Mouse (Mus musculus): ENCODE data around the gene Gfod1. TPM values are rescaled to one million over a fixed set of nuclear protein-coding genes. Genes with fewer than 3 reads are reported as not detected.

The Gfod1 gene
- polyA plus RNA-seq, 1 experiment, result 6.5 TPM

GRCm38 (mm10) chr13:43346825-43347224 lies 42.9 kb upstream of the Gfod1 start:
- Histone ChIP-seq H3K79me2 (ENCODE audit: control insufficient read depth, insufficient read depth) (no peaks in the 10 kb centered on the region), H3K4me2 (ENCODE audit: low read depth) (no peak overlapping the region), H3K36me3 (ENCODE audit: control insufficient read depth, insufficient read depth) (no peaks in the 10 kb centered on the region), H3ac (ENCODE audit: control insufficient read depth, insufficient read length) (no peak overlapping the region), H3K27me3 (ENCODE audit: control insufficient read depth, insufficient read depth, insufficient read length) (no peaks in the 10 kb centered on the region), H3K4me3 (no peak overlapping the region)
- TF ChIP-seq TCF12 (IDR thresholded peaks at IDR 0.05; ENCODE audit: insufficient read depth, poor library complexity, severe bottlenecking) (no peak), POLR2AphosphoS2 (IDR thresholded peaks at IDR 0.05; ENCODE audit: insufficient read length, low read depth) (no peak), MYOD1 (IDR thresholded peaks at IDR 0.05; ENCODE audit: control insufficient read depth in 1 of 3, insufficient read length in 2 of 3, low read depth in 2 of 3) (no peak), CEBPB (IDR thresholded peaks at IDR 0.05; ENCODE audit: insufficient read depth, poor library complexity, severe bottlenecking) (no peak)

- H3K27me3 ChIP-seq (ENCODE audit: control insufficient read depth, insufficient read depth, insufficient read length), result no peaks in the 10 kb centered on the region
- TF ChIP-seq E2F4 (IDR thresholded peaks at IDR 0.05; ENCODE audit: insufficient read depth) (no peak), USF1 (IDR thresholded peaks at IDR 0.05; ENCODE audit: low read depth) (no peak), MYOG (IDR thresholded peaks at IDR 0.05; ENCODE audit: control insufficient read depth in 1 of 3, insufficient read depth in 1 of 3, insufficient read length in 2 of 3, low read depth in 2 of 3) (no peak), CEBPB (IDR thresholded peaks at IDR 0.05; ENCODE audit: insufficient read depth, poor library complexity, severe bottlenecking) (no peak)
- H3K4me3 ChIP-seq, result no peak overlapping the region
- H3ac ChIP-seq (ENCODE audit: control insufficient read depth, insufficient read length), result no peak overlapping the region
- no peaks in the 10 kb centered on the region for H3K79me2 ChIP-seq (ENCODE audit: control insufficient read depth, insufficient read depth)
- no peaks in the 10 kb centered on the region for H3K36me3 ChIP-seq (ENCODE audit: control insufficient read depth, insufficient read depth)
- H3K4me2 ChIP-seq (ENCODE audit: low read depth), result no peak overlapping the region
Measured at GRCm38 (mm10) chr13:43338632-43339031, 34.7 kb upstream of the Gfod1 start.

- TF ChIP-seq MYOD1 (IDR thresholded peaks at IDR 0.05; ENCODE audit: control insufficient read depth in 1 of 3, insufficient read length in 2 of 3, low read depth in 2 of 3), result no peak
- TF ChIP-seq POLR2AphosphoS2 (IDR thresholded peaks at IDR 0.05; ENCODE audit: insufficient read length, low read depth), result no peak
- TF ChIP-seq MAX (IDR thresholded peaks at IDR 0.05; ENCODE audit: low read depth), result no peak
- TF ChIP-seq CEBPB (IDR thresholded peaks at IDR 0.05; ENCODE audit: insufficient read depth, poor library complexity, severe bottlenecking), result no peak
- TF ChIP-seq E2F4 (IDR thresholded peaks at IDR 0.05; ENCODE audit: insufficient read depth), result no peak
- TF ChIP-seq TCF3 (IDR thresholded peaks at IDR 0.05; ENCODE audit: insufficient read length, low read depth), result no peak
- no peak for TF ChIP-seq TCF12 (IDR thresholded peaks at IDR 0.05; ENCODE audit: insufficient read depth, poor library complexity, severe bottlenecking)
- TF ChIP-seq POLR2A (IDR thresholded peaks at IDR 0.05; ENCODE audit: insufficient read length, low read depth), result no peak
- TF ChIP-seq SRF (IDR thresholded peaks at IDR 0.05; ENCODE audit: control insufficient read depth, insufficient read length, low read depth), result no peak
- TF ChIP-seq MYOG (IDR thresholded peaks at IDR 0.05; ENCODE audit: control insufficient read depth in 1 of 3, insufficient read depth in 1 of 3, insufficient read length in 2 of 3, low read depth in 2 of 3), result no peak
- no peak for TF ChIP-seq REST (IDR thresholded peaks at IDR 0.05; ENCODE audit: insufficient read depth, insufficient read length)
- TF ChIP-seq USF1 (IDR thresholded peaks at IDR 0.05; ENCODE audit: low read depth), result no peak
- Histone ChIP-seq H3K4me3 (no peak overlapping the region), H3K27me3 (ENCODE audit: control insufficient read depth, insufficient read depth, insufficient read length) (no peaks in the 10 kb centered on the region), H3ac (ENCODE audit: control insufficient read depth, insufficient read length) (no peak overlapping the region), H3K4me2 (ENCODE audit: low read depth) (no peak overlapping the region), H3K79me2 (ENCODE audit: control insufficient read depth, insufficient read depth) (no peaks in the 10 kb centered on the region), H3K36me3 (ENCODE audit: control insufficient read depth, insufficient read depth) (no peaks in the 10 kb centered on the region)
Measured at GRCm38 (mm10) chr13:43338001-43338400, 34.0 kb upstream of the Gfod1 start.

- H3K4me2 ChIP-seq (ENCODE audit: low read depth), result no peak overlapping the region
- no peaks in the 10 kb centered on the region for H3K79me2 ChIP-seq (ENCODE audit: control insufficient read depth, insufficient read depth)
- no peak overlapping the region for H3K4me3 ChIP-seq
- H3K36me3 ChIP-seq (ENCODE audit: control insufficient read depth, insufficient read depth), result no peaks in the 10 kb centered on the region
- H3K27me3 ChIP-seq (ENCODE audit: control insufficient read depth, insufficient read depth, insufficient read length), result no peaks in the 10 kb centered on the region
- H3ac ChIP-seq (ENCODE audit: control insufficient read depth, insufficient read length), result no peak overlapping the region
- TF ChIP-seq CEBPB (IDR thresholded peaks at IDR 0.05; ENCODE audit: insufficient read depth, poor library complexity, severe bottlenecking), result no peak
- TF ChIP-seq REST (IDR thresholded peaks at IDR 0.05; ENCODE audit: insufficient read depth, insufficient read length), result no peak
- no peak for TF ChIP-seq TCF3 (IDR thresholded peaks at IDR 0.05; ENCODE audit: insufficient read length, low read depth)
- TF ChIP-seq POLR2A (IDR thresholded peaks at IDR 0.05; ENCODE audit: insufficient read length, low read depth), result no peak
- no peak for TF ChIP-seq MYOD1 (IDR thresholded peaks at IDR 0.05; ENCODE audit: control insufficient read depth in 1 of 3, insufficient read length in 2 of 3, low read depth in 2 of 3)
- no peak for TF ChIP-seq MYOG (IDR thresholded peaks at IDR 0.05; ENCODE audit: control insufficient read depth in 1 of 3, insufficient read depth in 1 of 3, insufficient read length in 2 of 3, low read depth in 2 of 3)
- TF ChIP-seq SRF (IDR thresholded peaks at IDR 0.05; ENCODE audit: control insufficient read depth, insufficient read length, low read depth), result no peak
- TF ChIP-seq USF1 (IDR thresholded peaks at IDR 0.05; ENCODE audit: low read depth), result no peak
- TF ChIP-seq E2F4 (IDR thresholded peaks at IDR 0.05; ENCODE audit: insufficient read depth), result no peak
Measured at GRCm38 (mm10) chr13:43336425-43337221, 32.7 kb upstream of the Gfod1 start.

DNA sequence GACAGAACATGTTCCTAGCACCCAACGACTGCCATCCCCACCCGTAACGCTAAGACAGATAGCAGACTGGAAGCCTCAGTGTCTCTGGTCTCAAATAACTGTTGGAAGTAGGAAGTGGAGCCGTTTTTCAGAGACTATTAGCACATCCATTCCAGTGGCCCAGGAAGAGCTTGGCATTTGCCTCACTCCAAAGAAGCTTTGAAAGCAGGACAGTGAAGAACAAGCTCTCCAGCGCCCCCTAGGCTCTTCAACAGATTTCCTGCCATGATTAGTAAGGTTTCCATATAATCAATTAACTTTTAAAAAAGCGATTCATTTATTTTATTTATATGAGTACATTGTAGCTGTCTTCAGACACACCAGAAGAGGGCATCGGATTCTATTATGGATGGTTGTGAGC lies 28.6 kb upstream of the Gfod1 start:
- H3K4me2 ChIP-seq (ENCODE audit: low read depth), result no peak overlapping the region
- H3K36me3 ChIP-seq (ENCODE audit: control insufficient read depth, insufficient read depth), result no peaks in the 10 kb centered on the region
- H3K4me3 ChIP-seq, result no peak overlapping the region

More for the DNA sequence above, 28.6 kb upstream of the Gfod1 start:
- TF ChIP-seq POLR2A (IDR thresholded peaks at IDR 0.05; ENCODE audit: insufficient read length, low read depth) (no peak), CEBPB (IDR thresholded peaks at IDR 0.05; ENCODE audit: insufficient read depth, poor library complexity, severe bottlenecking) (no peak), POLR2AphosphoS2 (IDR thresholded peaks at IDR 0.05; ENCODE audit: insufficient read length, low read depth) (no peak)
- Histone ChIP-seq H3K79me2 (ENCODE audit: control insufficient read depth, insufficient read depth) (no peaks in the 10 kb centered on the region), H3K27me3 (ENCODE audit: control insufficient read depth, insufficient read depth, insufficient read length) (no peaks in the 10 kb centered on the region), H3ac (ENCODE audit: control insufficient read depth, insufficient read length) (no peak overlapping the region)

Measured in myocyte (in vitro differentiated cells).